Mouse (Mus musculus) liver, postnatal 0 days (tissue): ENCODE results near the gene Stat3. TPM values are rescaled to one million over a fixed set of nuclear protein-coding genes. Genes with fewer than 3 reads are reported as not detected.

ENCODE experiments used
- ATAC-seq: fragments of 200-750 bp; cut with Nextera tagmentation; 2 replicates; pipeline ENCODE4 v1.8.0; 2017; ENCODE audit warnings: mild to moderate bottlenecking, moderate library complexity
- DNase-seq: peaks from one replicate; pipeline ENCODE4 v3.0.0-alpha.2; 2016
- H3K27ac ChIP-seq: fragments of 300-500 bp; sonication (generic); 2 replicates; pipeline ENCODE4 v1.5.1; 2014; ENCODE audit warnings: antibody characterized with exemption, moderate library complexity, mild to moderate bottlenecking, low read depth
- H3K27me3 ChIP-seq: fragments of 300-500 bp; sonication (generic); 2 replicates; pipeline ENCODE4 v1.6.1; 2014; ENCODE audit warnings: low read length, control low read depth, mixed read lengths; ENCODE audit not compliant: insufficient read depth
- H3K36me3 ChIP-seq: fragments of 300-500 bp; sonication (generic); replicated peaks from 2 replicates; pipeline ENCODE4 v1.6.1; 2014; ENCODE audit warnings: mild to moderate bottlenecking, control low read depth, low read length, moderate library complexity, mixed read lengths; ENCODE audit not compliant: insufficient read depth
- H3K4me1 ChIP-seq: fragments of 300-500 bp; sonication (generic); 2 replicates; pipeline ENCODE4 v1.6.1; 2014; ENCODE audit warnings: antibody characterized with exemption, mild to moderate bottlenecking, control low read depth; ENCODE audit not compliant: insufficient read depth
- H3K4me2 ChIP-seq: fragments of 300-500 bp; sonication (generic); 2 replicates; pipeline ENCODE4 v1.6.1; 2014; ENCODE audit warnings: low read depth, mild to moderate bottlenecking, low read length, moderate library complexity, mixed read lengths
- H3K4me3 ChIP-seq: fragments of 300-500 bp; sonication (generic); 2 replicates; pipeline ENCODE4 v1.5.1; 2014; ENCODE audit warnings: low read depth, low read length
- H3K9ac ChIP-seq: fragments of 300-500 bp; sonication (generic); replicated peaks from 2 replicates; pipeline ENCODE4 v1.6.1; 2014; ENCODE audit warnings: mild to moderate bottlenecking, moderate library complexity
- H3K9me3 ChIP-seq: fragments of 300-500 bp; sonication (generic); 2 replicates; pipeline ENCODE4 v1.6.1; 2016; ENCODE audit warnings: mild to moderate bottlenecking, control low read depth, low read length, mixed read lengths
- CTCF ChIP-seq: sonication (generic); IDR thresholded peaks from 2 replicates; pipeline ENCODE4 v1.5.1; 2016; ENCODE audit warnings: antibody characterized with exemption, low read depth
- EP300 ChIP-seq: IDR thresholded peaks from 2 replicates; pipeline ENCODE4 v1.6.1; 2016; ENCODE audit warnings: antibody characterized with exemption, low read depth, mild to moderate bottlenecking
- WGBS: fragments of 180-500 bp; shearing (Covaris S2); extraction: QIAGEN DNeasy Blood & Tissue Kit; methylation state at CpG from one replicate; pipeline ENCODE4 v1.1.7; 2014; ENCODE audit not compliant: insufficient replicate concordance; 5-methylcytosine and 5-hydroxymethylcytosine counted together
- polyA plus RNA-seq: library from polyadenylated mRNA; unstranded; fragments of >200 nt; fragmentation: Nextera tagmentation; extraction: Ambion mirVana; gene quantifications from 2 replicates; pipeline ENCODE4 v1.2.1, GENCODE M21; 2015

Gene Stat3
- polyA plus RNA-seq, 1 experiment from 2014 or later, result 53.7 TPM

DNA sequence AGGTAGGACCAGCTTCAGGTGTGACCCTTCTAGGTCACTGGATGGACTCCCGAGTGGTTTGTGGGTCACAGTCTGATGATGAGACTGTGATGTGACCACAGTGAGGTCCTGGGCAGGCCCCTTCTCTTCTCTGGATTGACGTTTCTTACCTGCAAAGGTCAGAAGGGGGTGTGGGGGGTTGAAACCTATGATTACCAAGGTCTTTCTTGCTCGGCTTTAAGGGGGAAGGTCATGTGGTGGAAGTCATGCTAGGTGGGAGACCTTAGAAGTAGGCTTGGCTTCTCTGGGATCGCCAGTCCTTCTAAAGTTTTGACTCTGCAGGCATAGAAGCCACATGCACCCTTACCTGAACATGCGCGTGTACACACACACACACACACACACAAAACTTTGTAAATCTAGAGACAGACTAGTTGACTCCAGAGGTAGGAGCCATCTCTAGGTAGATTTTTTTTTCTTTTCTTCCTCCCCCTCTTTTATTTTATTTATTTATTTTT lies 79.7 kb downstream of the Stat3 start:
- peaks cover 20% of the 10 kb centered on the region for H3K4me1 ChIP-seq
- 45% methylated on average over 6 of the region's 6 CpGs for WGBS
- DNase-seq, result no peak
- H3K9me3 ChIP-seq, result no peaks in the 10 kb centered on the region
- no peak for TF ChIP-seq EP300
- no peak for TF ChIP-seq CTCF
- peak overlapping the region; percentile 71; the same call in 1 of the 2 replicates for H3K9ac ChIP-seq
- peak overlapping the region; percentile 82; the same call in 1 of the 2 replicates for H3K27ac ChIP-seq
- no peak for ATAC-seq
- H3K4me2 ChIP-seq, result peak overlapping the region; percentile 94
- no peaks in the 10 kb centered on the region for H3K27me3 ChIP-seq
- H3K36me3 ChIP-seq, result peaks cover 5% of the 10 kb centered on the region; the same call in 1 of the 2 replicates
- peak overlapping the region; percentile 61 for H3K4me3 ChIP-seq

GRCm38 (mm10) chr11:100858935-100859578 lies 80.3 kb downstream of the Stat3 start, which contains the start of gene Stat5a:
TSS of gene Stat5a (plus strand) at chr11:100859351.
- Histone ChIP-seq H3K27me3 (no peaks in the 10 kb centered on the region), H3K27ac (peak within 1 kb of the TSS; percentile 82), H3K4me1 (peaks cover 25% of the 10 kb centered on the region), H3K36me3 (peaks cover 5% of the 10 kb centered on the region; the same call in 1 of the 2 replicates), H3K4me3 (peak within 1 kb of the TSS; percentile 61), H3K9me3 (no peaks in the 10 kb centered on the region), H3K4me2 (peak within 1 kb of the TSS; percentile 94), H3K9ac (peak within 1 kb of the TSS; percentile 71)
- no peak for TF ChIP-seq CTCF
- TF ChIP-seq EP300, result no peak
- WGBS, result 62% methylated on average over 9 of the region's 9 CpGs
- DNase-seq, result no peak
- no peak for ATAC-seq

- 64% methylated on average over 6 of the region's 6 CpGs for WGBS
- DNase-seq (no peak), ATAC-seq (no peak)
- no peak overlapping the region for H3K4me3 ChIP-seq
- H3K9ac ChIP-seq, result no peak overlapping the region
- no peak for TF ChIP-seq CTCF
- no peak for TF ChIP-seq EP300
- no peaks in the 10 kb centered on the region for H3K36me3 ChIP-seq
- H3K4me1 ChIP-seq, result peaks cover 25% of the 10 kb centered on the region
- no peak overlapping the region for H3K4me2 ChIP-seq
- no peak overlapping the region for H3K27ac ChIP-seq
- no peaks in the 10 kb centered on the region for H3K9me3 ChIP-seq
- no peaks in the 10 kb centered on the region for H3K27me3 ChIP-seq
Observed at GRCm38 (mm10) chr11:100857960-100858359, 81.4 kb downstream of the Stat3 start.

GRCm38 (mm10) chr11:100855178-100855577 lies 84.2 kb downstream of the Stat3 start:
- Histone ChIP-seq H3K9me3 (no peaks in the 10 kb centered on the region), H3K36me3 (no peaks in the 10 kb centered on the region), H3K4me2 (no peak overlapping the region), H3K9ac (no peak overlapping the region), H3K27me3 (no peaks in the 10 kb centered on the region), H3K27ac (no peak overlapping the region), H3K4me3 (no peak overlapping the region), H3K4me1 (peaks cover 21% of the 10 kb centered on the region)
- TF ChIP-seq EP300, result no peak
- no peak for TF ChIP-seq CTCF
- 75% methylated on average over 4 of the region's 4 CpGs for WGBS
- ATAC-seq (no peak), DNase-seq (no peak)

DNA sequence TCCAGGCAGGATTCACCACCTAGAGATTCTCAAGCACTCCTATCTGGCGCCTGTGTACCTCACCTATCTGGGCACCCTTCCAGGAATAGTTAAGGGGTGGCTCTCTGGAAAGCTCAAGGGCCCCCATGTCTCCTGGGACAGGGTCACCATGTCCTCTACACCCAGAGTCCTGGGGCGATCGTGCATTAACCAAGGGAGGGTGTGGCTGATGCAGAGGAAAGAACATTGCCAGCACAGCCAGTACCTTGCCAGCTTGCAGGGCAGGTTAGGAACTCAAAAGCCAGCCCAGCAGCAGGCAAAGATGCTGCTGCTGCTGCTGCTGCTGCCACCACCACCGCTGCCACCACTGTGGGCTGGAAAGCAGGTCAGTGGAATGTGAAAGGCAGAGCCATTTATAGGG lies 85.1 kb downstream of the Stat3 start:
- Histone ChIP-seq H3K9me3 (no peaks in the 10 kb centered on the region), H3K4me2 (no peak overlapping the region), H3K27ac (no peak overlapping the region), H3K4me3 (no peak overlapping the region), H3K9ac (no peak overlapping the region), H3K27me3 (no peaks in the 10 kb centered on the region), H3K4me1 (peaks cover 20% of the 10 kb centered on the region), H3K36me3 (no peaks in the 10 kb centered on the region)
- DNase-seq (no peak), ATAC-seq (no peak)
- 51% methylated on average over 4 of the region's 4 CpGs for whole genome bisulfite sequencing
- no peak for TF ChIP-seq EP300
- no peak for TF ChIP-seq CTCF

GRCm38 (mm10) chr11:100853018-100853417 lies 86.3 kb downstream of the Stat3 start:
- ATAC-seq, result no peak
- WGBS, result 64% methylated on average over 5 of the region's 5 CpGs
- Histone ChIP-seq H3K4me1 (peaks cover 29% of the 10 kb centered on the region), H3K9me3 (no peaks in the 10 kb centered on the region), H3K27ac (no peak overlapping the region), H3K4me3 (no peak overlapping the region), H3K9ac (no peak overlapping the region), H3K36me3 (no peaks in the 10 kb centered on the region), H3K4me2 (no peak overlapping the region), H3K27me3 (no peaks in the 10 kb centered on the region)
- no peak for DNase-seq
- no peak for TF ChIP-seq CTCF
- no peak for TF ChIP-seq EP300
